In the genomic region with DNA sequence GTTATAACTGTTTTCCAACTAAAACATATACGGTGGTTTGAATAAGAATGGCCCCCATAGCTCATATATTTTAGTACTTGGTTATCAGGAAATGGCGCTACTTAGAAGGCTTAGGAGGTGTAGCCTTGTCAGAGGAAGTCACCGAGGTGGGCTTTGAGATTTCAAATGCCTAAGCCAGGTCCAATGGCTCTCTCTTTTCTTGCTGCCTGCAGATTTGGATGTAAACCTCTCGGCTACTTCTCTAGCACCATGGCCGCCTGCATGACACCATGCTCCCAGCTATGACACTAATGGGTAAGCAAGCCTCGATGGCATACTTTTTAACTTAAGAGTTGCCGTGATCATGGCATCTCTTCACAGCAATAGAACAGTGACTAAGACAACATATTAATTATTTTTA, we compare ENCODE assay signal across 17 mouse cellular contexts.
"Had no signal": no experiment of that assay in that cellular context is flagged by ENCODE, and none has a peak within 500 bp of the region (broad histone marks: within the 10 kb centered on the region; RNA-seq: fewer than 3 reads in every experiment).

No protein-coding gene starts in this region.

- H3K4me2 ChIP-seq: neural tube, embryonic 12.5 days; neural tube, embryonic 13.5 days; neural tube, embryonic 15.5 days; stomach, embryonic 15.5 days had no signal

- H3K4me1 ChIP-seq: stomach, embryonic 15.5 days had no signal

- H3K4me3 ChIP-seq: neural tube, embryonic 12.5 days; neural tube, embryonic 13.5 days; neural tube, embryonic 15.5 days; stomach, embryonic 15.5 days had no signal

- H3K36me3 ChIP-seq: neural tube, embryonic 12.5 days; neural tube, embryonic 13.5 days; neural tube, embryonic 15.5 days; stomach, embryonic 15.5 days had no signal

- H3K27ac ChIP-seq: neural tube, embryonic 12.5 days; neural tube, embryonic 13.5 days; neural tube, embryonic 15.5 days; stomach, embryonic 15.5 days; stomach, postnatal 0 days had no signal

- H3K9me3 ChIP-seq: neural tube, embryonic 12.5 days; neural tube, embryonic 13.5 days; neural tube, embryonic 15.5 days; stomach, embryonic 15.5 days had no signal

- DNase-seq: retina, postnatal 1 day; right cerebral cortex, adult 18-20 months; right cerebral cortex, postnatal 14 days; right cerebral cortex, postnatal 25 days; right cerebral cortex, postnatal 4 days; spleen, adult 18-20 months; thymus, adult 18-20 months; thymus, adult 2 months; thymus, postnatal 14 days; thymus, postnatal 25 days; thymus, postnatal 36 days; thymus, postnatal 4 days had no signal

- H3K27me3 ChIP-seq: neural tube, embryonic 12.5 days; neural tube, embryonic 13.5 days; neural tube, embryonic 15.5 days; stomach, embryonic 15.5 days had no signal

- H3K9ac ChIP-seq: neural tube, embryonic 12.5 days; neural tube, embryonic 13.5 days; neural tube, embryonic 15.5 days; stomach, embryonic 15.5 days had no signal
